Mouse (Mus musculus) cortical plate, adult 2 months (tissue): ENCODE measurements at regions not wholly inside any gene's neighbourhood (a gene's known extent, or its start where the extent isn't known, plus 50 kb on each side); places are given as distances from the start of the nearest gene placed in this dataset.

Experiments used
- H3K27ac ChIP-seq: fragments of 200-500 bp; 2 replicates; pipeline ENCODE4 v1.5.1; 2012; ENCODE audit warnings: low read length, control low read depth, inconsistent platforms; ENCODE audit not compliant: insufficient read depth
- H3K4me1 ChIP-seq: fragments of 200-500 bp; 2 replicates; pipeline ENCODE4 v1.6.1; 2011; ENCODE audit warnings: low read length; ENCODE audit not compliant: control insufficient read depth, insufficient read depth
- H3K4me3 ChIP-seq: fragments of 200-500 bp; 2 replicates; pipeline ENCODE4 v1.5.1; 2011; ENCODE audit warnings: mild to moderate bottlenecking, low read length, control low read depth; ENCODE audit not compliant: insufficient read depth
- CTCF ChIP-seq: fragments of 200-500 bp; IDR thresholded peaks from 2 replicates; pipeline ENCODE4 v1.5.1; 2011; ENCODE audit warnings: mild to moderate bottlenecking, control low read depth, low read length; ENCODE audit not compliant: insufficient read depth; ENCODE audit errors: extremely low read depth
- POLR2A ChIP-seq: fragments of 200-500 bp; IDR thresholded peaks from 2 replicates; pipeline ENCODE4 v1.6.1; 2011; ENCODE audit warnings: mild to moderate bottlenecking, low read length, control low read depth; ENCODE audit not compliant: insufficient read depth; ENCODE audit errors: extremely low read depth

GRCm38 (mm10) chr1:34930571-34930970 is 80.8 kb downstream of the Plekhb2 start:
- H3K4me3 ChIP-seq = no peak overlapping the region
- no peak for TF ChIP-seq CTCF
- TF ChIP-seq POLR2A = no peak
- H3K4me1 ChIP-seq = no peaks in the 10 kb centered on the region
- no peak overlapping the region for H3K27ac ChIP-seq

- TF ChIP-seq POLR2A = no peak
- no peak for TF ChIP-seq CTCF
- no peak overlapping the region for H3K27ac ChIP-seq
- no peak overlapping the region for H3K4me3 ChIP-seq
- no peaks in the 10 kb centered on the region for H3K4me1 ChIP-seq
These were observed 93.4 kb downstream of the Plekhb2 start for GRCm38 (mm10) chr1:34943196-34943595.

- no peaks in the 10 kb centered on the region for H3K4me1 ChIP-seq
- H3K27ac ChIP-seq = no peak overlapping the region
- TF ChIP-seq CTCF (no peak), POLR2A (no peak)
- no peak overlapping the region for H3K4me3 ChIP-seq
These were observed 112.1 kb downstream of the Plekhb2 start for GRCm38 (mm10) chr1:34961633-34962507.

GRCm38 (mm10) chr1:34962508-34962885 is 112.7 kb downstream of the Plekhb2 start:
- no peak overlapping the region for H3K27ac ChIP-seq
- H3K4me3 ChIP-seq = no peak overlapping the region
- TF ChIP-seq POLR2A (no peak), CTCF (no peak)
- H3K4me1 ChIP-seq = no peaks in the 10 kb centered on the region

GRCm38 (mm10) chr1:34974801-34975200 is 125.0 kb downstream of the Plekhb2 start:
- Histone ChIP-seq H3K4me3 (no peak overlapping the region), H3K4me1 (no peaks in the 10 kb centered on the region), H3K27ac (no peak overlapping the region)
- no peak for TF ChIP-seq POLR2A
- no peak for TF ChIP-seq CTCF

GRCm38 (mm10) chr1:34978156-34978555 is 128.4 kb downstream of the Plekhb2 start:
- no peak for TF ChIP-seq POLR2A
- TF ChIP-seq CTCF = no peak
- Histone ChIP-seq H3K4me3 (no peak overlapping the region), H3K4me1 (no peaks in the 10 kb centered on the region), H3K27ac (no peak overlapping the region)

- no peak for TF ChIP-seq CTCF
- TF ChIP-seq POLR2A = no peak
- Histone ChIP-seq H3K27ac (no peak overlapping the region), H3K4me3 (no peak overlapping the region), H3K4me1 (no peaks in the 10 kb centered on the region)
These were observed 129.6 kb downstream of the Plekhb2 start for GRCm38 (mm10) chr1:34979350-34979749.

- H3K4me1 ChIP-seq = no peaks in the 10 kb centered on the region
- H3K4me3 ChIP-seq = no peak overlapping the region
- no peak for TF ChIP-seq POLR2A
- no peak for TF ChIP-seq CTCF
- no peak overlapping the region for H3K27ac ChIP-seq
These were observed 132.2 kb downstream of the Plekhb2 start for GRCm38 (mm10) chr1:34981934-34982333.

- Histone ChIP-seq H3K4me3 (no peak overlapping the region), H3K27ac (no peak overlapping the region), H3K4me1 (no peaks in the 10 kb centered on the region)
- TF ChIP-seq POLR2A = no peak
- TF ChIP-seq CTCF = no peak
These were observed 133.2 kb downstream of the Plekhb2 start for GRCm38 (mm10) chr1:34982966-34983365.

- Histone ChIP-seq H3K4me3 (no peak overlapping the region), H3K27ac (no peak overlapping the region), H3K4me1 (no peaks in the 10 kb centered on the region)
- TF ChIP-seq POLR2A = no peak
- no peak for TF ChIP-seq CTCF
These were observed 137.1 kb downstream of the Plekhb2 start for GRCm38 (mm10) chr1:34986861-34987260.
